Mouse (Mus musculus): ENCODE measurements at regions not wholly inside any gene's neighbourhood (a gene's known extent, or its start where the extent isn't known, plus 50 kb on each side); places are given as distances from the start of the nearest gene placed in this dataset.

- no peak for DNase-seq (ENCODE audit: inconsistent age in 2 of 2, low spot score in 1 of 2)
These were observed 54.4 kb upstream of the Calcoco1 start for GRCm38 (mm10) chr15:102776218-102776850.

DNA sequence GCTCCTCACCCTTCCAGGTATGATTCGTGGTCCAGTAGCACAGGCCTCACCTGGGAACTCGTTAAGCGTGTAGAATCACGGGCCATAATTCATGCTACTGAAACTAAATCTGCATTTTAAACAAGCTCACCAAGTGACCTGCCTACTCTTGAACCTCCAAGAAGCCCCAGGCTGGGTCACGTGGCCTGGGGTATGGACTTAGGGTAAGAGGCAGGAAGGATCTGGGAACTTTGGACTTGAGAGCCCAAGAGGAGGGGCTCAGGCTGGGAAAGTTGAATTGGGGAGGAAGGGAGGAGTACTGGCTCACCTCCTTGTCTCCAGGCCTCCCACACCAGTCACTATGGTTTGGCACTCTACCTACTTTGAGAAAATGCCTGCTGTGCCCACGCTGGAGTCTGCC lies 58.6 kb upstream of the Calcoco1 start:
- DNase-seq (ENCODE audit: inconsistent age in 2 of 2, low spot score in 1 of 2): no peak

DNA sequence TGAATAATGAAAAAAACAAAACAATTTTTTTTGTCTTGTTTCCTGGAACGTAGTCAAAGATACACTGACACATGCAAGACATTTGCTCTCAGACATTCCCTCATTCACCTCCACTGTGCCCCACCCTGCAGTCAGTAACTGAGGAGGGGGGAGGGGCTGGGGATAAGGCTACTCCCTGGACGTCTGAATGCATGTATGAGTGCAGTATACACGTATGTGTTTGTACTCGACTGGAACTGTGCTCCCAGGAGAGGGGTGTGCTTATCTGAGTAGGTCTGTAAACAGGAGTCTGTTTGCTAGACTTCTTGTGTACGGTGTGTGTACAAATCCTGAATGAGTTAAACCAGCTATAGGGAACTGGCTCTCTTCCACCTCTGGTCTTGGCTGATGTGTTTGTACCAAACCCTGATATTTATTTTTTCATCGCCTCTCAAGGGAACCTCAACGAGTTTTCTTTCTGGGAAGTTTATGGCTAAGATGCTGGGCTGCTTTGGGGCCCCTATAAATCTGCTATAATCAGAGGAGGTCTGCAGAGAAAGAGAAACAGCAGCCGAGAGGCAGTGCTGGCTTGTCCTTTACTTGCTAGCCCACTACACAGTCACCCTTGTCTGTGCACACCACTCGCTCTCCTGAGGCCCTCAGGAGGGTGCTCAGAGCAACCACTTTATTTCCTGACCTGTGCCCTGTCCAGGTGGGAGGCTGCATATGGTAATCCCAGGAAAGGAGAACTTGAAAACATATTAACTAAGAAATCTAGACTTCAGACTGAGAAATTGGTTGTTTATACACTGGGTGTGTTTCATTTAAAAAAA lies 61.2 kb upstream of the Calcoco1 start:
- DNase-seq (ENCODE audit: inconsistent age in 2 of 2, low spot score in 1 of 2): no peak

DNA sequence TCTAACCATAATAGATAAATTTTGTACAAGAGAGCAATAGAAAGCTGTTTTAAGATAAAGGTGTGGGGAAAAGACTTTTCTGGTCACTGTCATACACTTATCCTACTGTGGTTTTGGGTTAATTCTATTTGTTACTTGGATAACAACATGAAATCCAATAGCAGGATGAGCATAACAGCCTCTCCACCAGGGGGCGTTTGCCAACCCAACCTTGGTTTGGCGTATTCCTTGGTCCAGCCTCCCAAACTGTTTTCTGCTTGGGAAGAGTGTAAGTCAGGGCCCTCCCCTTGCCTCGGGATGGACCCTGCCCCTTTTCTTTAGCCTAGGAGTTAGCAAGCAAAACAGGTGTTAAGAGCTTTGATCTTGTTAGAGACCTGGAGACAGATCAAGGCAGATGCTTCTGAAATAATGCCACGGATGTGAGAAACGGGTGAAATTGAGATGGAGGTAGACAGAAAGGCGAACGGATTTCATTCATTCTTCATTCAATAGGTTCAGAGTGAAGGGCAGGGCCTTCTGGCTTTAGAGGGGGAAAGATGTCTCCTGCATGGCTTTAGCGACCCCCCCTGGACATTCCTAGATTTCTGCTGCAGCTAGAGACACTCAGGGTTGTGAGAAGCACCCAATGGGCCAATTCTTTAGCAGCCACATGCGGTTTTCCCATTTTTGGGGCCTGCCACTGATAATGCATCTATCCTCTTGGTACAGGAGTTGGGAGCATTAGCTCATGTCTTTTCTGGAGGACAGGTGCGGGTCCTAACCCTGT lies 63.3 kb upstream of the Calcoco1 start:
- DNase-seq (ENCODE audit: inconsistent age in 2 of 2, low spot score in 1 of 2): peak; percentile 56 to 88

DNA sequence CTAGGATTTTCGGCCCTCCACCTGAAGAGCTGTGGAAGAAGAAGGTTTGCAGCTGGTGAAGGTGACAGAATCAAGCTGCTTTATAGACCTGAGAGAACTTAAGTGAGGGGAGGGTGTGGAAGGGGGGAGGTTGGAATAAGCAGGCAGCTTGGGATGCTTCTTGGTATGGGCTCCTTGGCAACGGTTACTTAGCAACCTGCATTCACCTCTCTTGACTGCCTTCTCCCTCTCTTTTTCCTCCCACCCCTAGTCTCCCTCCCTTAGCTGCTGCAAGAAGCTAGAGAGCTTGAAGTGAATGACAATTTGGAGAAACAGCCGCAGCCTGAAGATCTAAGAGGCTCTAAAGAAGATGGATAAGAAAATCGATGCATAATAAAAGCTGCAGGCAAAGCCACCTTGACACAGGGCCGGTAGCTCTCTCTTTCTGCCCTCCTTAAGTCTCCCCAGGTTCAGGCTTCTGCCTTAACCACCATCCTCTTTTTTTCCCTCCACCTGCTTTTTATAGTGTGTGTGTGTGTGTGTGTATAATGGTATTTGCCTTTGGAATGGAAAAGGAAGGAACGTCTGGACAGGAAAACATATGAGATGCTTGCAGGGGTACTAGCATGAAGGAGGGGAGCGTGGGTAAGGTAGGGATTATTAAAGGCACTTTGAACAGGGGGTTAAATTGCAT lies 67.0 kb upstream of the Calcoco1 start:
- no peak for DNase-seq (ENCODE audit: inconsistent age in 2 of 2, low spot score in 1 of 2)

DNA sequence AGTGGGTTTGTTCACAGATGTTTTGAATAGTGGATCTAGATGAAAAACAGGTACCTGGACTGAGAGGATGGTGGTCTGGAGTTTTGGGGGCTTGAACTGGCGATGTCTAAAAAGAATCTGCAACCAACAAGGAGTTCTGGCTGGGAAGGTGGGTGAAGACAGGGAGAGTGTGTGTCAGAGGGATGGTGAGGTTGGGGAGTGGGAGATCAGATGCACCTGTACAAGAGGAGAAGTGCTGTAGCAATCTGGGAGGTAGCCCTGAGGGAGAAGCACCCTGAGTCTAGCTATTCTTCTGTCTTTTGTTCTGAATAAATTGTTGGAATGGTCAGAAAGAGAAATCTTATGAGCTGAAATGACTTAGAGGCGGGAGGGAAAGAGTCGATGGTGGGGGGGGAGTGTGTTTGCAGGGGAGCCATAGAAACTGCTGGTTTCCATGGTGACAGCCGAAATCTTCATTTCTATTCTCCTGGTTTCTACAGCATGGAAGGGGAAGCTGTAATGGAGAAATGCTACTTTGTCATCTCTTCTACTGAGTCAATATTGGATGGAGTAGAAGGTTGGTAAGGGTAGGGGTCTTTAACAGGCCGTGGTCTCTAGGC lies 75.1 kb upstream of the Calcoco1 start:
- no peak for DNase-seq (ENCODE audit: inconsistent age in 2 of 2, low spot score in 1 of 2)

- DNase-seq (ENCODE audit: inconsistent age in 2 of 2, low spot score in 1 of 2): no peak
These were observed 78.1 kb upstream of the Calcoco1 start for GRCm38 (mm10) chr15:102800049-102800448.

DNA sequence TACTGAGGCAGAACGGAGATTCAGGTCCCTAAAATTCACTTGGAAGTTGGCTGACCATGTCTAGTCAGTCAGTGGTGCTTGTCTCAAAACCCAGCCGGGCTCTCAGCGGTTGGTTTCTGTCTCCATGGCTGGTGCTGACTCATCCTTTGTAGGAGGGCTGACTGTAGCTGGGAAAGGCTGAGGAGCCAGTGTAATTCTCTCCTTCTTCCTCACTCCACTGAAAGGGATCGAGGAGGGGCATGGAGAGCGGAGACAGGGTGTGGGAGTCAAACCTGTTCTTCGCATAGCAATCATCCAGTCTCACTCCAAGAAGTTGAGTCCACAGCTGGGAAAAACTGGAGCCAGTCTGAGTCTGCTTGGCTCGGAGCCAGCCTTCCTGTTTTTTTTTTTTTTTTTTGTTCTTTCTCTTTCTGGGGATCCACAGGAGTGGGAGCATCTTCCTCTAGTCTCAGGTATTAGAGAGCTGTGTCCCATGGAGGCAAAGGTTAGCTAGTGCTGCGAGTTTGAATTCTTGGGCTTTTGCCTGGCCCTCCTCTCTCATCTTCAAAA lies 80.4 kb upstream of the Calcoco1 start:
- peak; percentile 48 to 76 for DNase-seq (ENCODE audit: inconsistent age in 2 of 2, low spot score in 1 of 2)

DNA sequence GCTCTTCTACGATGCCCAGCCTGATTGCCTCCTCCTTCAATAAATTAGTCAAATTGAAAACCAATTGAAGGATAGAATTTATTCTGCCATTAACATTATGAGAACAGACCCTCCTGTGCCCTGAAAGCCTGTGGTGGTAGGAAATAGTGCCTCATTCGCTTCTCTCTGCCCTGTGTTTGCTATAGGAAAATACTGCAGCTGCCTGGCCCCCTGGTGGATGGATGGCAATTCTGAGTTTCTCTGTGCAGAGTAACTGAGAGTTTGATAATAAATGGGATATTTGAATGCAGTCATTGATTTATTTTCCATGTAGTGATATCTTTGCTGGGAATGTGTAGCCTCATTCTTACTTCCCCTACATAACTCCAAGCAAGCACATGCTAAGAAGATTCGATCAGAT lies 85.4 kb upstream of the Calcoco1 start:
- DNase-seq (ENCODE audit: inconsistent age in 2 of 2, low spot score in 1 of 2): peak in 1 of 2 experiments; percentile 28

- no peak for DNase-seq (ENCODE audit: inconsistent age in 2 of 2, low spot score in 1 of 2)
These were observed 97.2 kb upstream of the Calcoco1 start for GRCm38 (mm10) chr15:102819181-102819580.

DNA sequence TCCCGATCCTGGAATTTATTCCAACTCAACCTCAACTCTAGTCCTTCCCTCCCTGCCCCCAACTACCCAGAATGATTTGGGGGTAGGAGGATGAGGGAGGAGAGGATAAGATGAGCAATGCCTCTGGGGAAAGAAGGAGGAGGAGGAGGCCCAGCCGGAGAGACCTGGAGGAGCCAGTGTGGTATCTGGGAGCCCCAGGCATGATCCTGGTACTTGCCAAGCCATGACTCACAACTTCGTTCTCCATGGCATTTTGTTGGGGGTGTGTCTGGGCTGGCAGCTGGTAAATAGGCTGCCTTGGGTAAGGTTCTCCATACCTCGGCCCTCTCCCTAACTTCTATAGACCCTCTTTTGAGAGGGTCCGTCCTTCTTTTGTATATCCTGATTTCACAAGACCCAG lies 81.2 kb upstream of the Hoxc13 start:
- DNase-seq (ENCODE audit: inconsistent age in 2 of 2, low spot score in 1 of 2): peak; percentile 18 to 52

DNA sequence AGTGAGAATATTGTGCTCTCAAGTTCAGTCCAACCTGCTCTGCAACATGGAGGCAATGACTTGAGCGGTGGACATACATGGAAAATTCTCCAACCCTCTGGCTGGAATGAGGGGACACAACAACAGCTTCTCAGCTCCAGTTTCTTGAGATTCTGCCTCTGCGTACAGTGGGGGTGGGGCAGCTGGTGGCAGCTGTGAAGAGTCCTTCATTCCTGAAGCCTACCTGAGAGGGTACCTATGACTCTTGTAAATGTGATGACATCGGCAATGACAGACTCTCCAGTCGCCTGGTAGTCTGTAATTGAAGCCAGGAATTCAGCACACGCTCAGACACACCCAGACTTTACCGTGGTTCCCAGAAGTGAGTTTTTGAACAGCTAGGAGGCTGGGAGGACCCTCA lies 58.5 kb upstream of the Hoxc13 start:
- no peak for DNase-seq (ENCODE audit: inconsistent age in 2 of 2, low spot score in 1 of 2)

DNA sequence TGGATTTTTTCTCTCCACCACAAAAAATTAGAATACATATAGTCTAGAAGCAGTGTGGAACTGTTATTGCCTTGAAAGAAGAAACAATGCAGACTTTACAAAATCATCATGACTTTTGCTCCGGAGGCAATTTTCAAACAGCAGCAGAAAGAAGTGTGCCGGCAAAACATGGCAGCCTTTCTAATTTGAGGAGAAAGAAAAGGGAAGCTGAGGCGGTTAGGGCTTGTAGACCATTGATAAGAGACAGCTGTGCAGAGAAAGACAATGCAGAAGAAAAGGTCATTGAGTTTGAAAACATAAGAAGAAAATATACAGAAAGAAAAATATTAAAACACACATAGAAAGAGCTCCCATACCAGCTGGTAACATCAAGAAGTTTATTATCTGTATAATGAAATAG lies 54.1 kb upstream of the Hoxc13 start:
- DNase-seq (ENCODE audit: inconsistent age in 2 of 2, low spot score in 1 of 2): no peak
